Mouse (Mus musculus) testis, adult 2 months (tissue): ENCODE measurements at regions not wholly inside any gene's neighbourhood (a gene's known extent, or its start where the extent isn't known, plus 50 kb on each side); places are given as distances from the start of the nearest gene placed in this dataset.

Experiments
- CTCF ChIP-seq: fragments of 200-500 bp; IDR thresholded peaks from 2 replicates; pipeline ENCODE4 v1.5.1; 2012; ENCODE audit warnings: low read depth, mild to moderate bottlenecking, inconsistent platforms, low read length, moderate library complexity; ENCODE audit not compliant: control insufficient read depth, insufficient read depth, insufficient replicate concordance
- POLR2A ChIP-seq: fragments of 200-500 bp; IDR thresholded peaks from 2 replicates; pipeline ENCODE4 v1.6.1; 2012; ENCODE audit warnings: low read depth, mild to moderate bottlenecking, inconsistent platforms, low read length, moderate library complexity; ENCODE audit not compliant: control insufficient read depth

- TF ChIP-seq CTCF (no peak), POLR2A (no peak)
Observed at GRCm38 (mm10) chr1:96385916-96386315, 486.1 kb downstream of the Slco4c1 start.
